Mouse (Mus musculus): Measurements from ENCODE around the gene Gm17324.

The Gm17324 gene

DNA sequence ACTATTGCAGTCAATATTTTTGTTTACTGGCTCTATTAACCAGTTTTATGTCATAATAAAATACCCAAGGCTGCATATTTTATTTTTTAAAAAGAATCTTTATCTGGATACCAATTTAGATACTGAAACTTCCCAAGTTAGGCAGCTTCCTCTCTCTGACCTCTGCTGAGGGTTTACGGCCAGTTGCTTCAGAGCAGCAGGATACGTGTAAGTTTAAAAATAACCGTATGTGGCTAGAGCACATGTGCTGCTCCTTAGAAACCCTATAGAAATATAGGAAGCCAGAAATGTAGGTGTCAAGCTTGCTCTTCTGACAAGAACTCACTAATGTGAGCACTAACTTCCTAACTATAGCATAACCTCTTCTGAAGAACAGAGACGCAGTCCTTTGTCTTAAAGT lies 14.8 kb upstream of the Gm17324 start:
- DNase-seq = no peak

DNA sequence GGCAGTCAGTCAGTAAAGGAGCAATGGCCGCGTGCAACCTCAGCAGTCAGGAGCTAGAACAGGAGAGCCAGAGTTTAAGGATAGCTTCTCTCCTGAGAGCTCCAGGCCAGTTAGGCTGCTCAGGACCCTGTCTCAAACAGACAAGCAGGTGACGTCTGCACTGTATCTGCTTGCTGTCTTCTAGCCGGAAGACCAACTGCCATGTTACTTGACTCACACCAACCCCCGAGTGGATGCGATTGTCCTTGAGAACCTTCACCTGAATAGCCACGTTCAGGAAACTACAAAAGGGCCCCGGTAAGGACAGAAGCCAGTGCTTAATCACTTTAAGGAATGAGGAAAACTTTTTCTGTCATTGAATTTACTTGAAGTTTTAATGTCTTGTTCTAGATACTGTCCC lies 8.4 kb upstream of the Gm17324 start:
- DNase-seq = no peak

DNA sequence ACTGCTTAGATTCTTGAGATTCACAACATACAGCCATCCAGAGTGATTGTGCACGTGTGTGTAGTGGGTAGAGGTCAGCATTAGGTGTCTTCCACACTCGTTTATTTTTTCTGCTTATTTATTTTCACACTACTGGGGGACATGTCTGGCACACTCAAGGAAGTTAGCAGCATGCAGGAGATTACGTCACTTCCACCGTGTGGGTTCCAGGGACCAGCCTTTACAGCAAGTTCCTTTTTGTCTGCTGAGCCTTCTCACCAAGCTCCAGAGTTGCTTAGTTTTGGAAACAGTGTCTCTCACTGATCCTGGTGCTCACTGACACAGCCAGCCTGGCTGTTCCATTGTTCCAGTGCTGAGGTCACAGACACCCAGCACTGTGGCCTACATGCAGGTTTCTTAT lies 2.8 kb upstream of the Gm17324 start:
- DNase-seq = no peak

DNA sequence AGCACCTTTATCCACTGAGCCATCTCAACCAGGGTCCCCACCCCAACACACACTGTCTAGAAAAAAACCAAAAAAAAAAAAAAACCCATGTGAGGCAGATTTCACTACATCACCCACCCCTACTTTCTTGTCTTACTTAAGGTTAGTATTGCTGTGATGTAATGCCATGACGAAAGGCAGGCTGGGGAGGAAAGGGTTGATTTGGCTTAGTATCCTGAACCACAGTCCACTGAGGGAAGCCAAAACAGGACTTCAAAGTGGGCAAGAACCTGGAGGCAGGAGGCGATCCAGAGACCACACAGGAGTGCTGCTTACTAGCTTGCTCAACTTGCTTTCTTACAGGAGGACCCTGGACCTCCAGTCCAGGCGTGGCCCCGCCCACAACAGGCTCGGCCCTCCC lies 1.8 kb upstream of the Gm17324 start:
- peak in 1 of 2 experiments; percentile 39 for DNase-seq

DNA sequence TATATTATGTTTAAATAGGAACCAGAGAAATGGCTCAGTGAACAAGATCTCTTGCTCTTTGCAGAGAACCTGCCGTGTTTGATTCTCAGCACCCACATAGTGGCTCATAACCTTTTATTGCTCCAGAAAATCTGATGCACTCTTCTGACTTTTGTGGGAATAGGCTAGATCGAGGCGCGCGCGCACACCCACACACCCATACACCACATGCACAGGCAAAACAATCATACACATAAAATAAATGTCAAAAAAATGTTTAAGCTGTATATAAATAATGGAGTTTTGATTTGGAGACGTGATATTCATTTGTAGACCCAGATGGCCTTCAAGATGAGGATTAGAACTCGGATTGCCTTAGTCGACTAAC lies 997 bp downstream of the Gm17324 start:
- no peak for DNase-seq

DNA sequence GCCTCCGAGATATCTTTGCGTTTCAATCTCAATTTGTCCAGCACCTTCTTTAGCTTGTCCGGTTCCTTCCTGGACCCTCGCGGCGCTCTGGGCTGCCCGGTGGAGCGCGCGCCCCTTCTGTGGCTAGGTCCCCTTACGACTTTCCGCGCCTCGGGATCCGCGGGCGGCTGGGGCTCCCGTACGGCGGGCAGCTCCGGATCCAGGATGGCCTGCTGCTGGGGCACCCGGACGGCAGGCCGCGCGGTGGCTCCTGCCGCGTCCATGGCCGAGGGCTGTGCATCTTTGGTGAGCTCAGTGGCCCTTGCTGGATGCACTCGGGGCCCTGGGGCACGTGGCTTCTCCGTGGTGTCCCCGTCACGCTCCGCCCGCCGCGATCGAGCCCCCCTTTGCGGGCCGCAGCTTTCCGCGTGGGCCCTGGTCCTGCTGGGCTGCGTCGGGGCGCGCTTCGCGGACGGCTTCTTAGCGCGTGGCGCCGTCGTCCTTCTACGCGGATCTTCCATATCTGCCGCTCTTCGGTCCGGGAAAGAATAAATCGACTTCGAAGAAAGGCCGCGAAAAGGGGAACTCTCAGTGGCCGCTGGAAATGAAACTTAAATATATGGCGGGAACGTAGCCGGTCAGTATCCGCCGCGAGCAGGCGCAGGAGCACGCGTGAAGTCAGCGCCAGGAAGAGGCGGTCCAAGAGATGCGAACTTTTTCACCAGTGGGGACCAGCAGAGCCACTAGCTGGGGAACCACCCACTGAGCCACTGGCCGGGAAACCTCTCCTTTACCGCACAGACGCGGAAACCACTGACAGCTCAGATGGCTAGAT lies 5.8 kb downstream of the Gm17324 start, which contains the start of gene Cgas:
Cgas (minus strand) TSS at position 659 of the 814 bp plus-strand sequence.
- DNase-seq = peak; percentile 67 to 79

DNA sequence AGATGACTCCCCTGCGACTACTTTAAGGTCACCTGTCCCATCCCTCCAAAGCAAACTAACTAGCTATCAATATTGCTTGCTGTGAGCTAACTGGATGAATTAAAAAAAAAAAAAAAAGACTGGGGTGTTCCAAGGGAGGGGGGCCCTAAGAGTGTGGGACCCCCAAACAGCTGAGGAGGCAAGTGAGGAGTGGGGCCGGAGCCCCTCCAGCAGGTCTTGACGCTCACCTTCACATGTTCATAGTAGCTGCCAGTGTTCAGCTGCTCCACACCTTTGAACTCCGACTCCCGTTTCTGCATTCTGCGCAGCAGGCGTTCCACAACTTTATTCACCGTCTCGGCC lies 6.4 kb downstream of the Gm17324 start:
- peak in 1 of 2 experiments; percentile 38 for DNase-seq

DNA sequence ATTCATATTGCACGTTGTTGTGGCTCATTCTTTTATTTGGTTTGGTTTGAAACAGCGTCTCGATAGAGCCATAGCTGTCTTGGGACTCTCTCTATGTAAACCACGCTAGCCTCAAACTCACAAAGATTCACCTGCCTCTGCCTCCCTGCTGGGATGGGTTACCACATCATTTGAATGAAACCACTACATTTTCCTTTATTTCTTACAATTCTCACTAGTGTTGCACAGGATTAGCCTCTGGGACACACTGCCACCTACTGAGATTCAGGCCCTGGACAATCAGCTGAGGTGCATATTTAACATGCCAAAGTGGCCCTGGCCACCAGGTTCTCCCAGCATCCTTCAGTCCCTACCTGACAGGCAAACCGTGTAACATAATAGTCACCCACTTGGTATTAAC lies 9.2 kb downstream of the Gm17324 start:
- peak in 1 of 2 experiments; percentile 37 for DNase-seq

DNA sequence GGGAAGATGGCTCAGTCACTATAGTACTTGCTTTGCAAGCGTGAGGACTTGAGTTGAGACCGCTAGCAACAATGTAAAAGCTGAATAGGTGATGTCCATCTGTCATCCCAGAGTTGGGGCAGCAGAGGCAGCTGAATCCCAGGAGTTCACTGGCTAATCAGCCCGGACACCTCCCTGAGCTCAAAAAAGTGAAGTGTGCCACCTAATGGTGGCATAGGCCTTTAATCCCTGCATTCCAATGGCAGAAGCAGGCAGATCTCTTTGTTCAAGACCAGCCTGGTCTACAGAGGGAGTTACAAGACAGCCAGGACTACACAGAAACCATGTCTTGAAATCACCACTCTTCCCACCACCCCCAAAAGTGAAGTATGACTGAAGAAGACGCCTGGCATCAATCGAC lies 16.1 kb downstream of the Gm17324 start:
- DNase-seq = no peak

DNA sequence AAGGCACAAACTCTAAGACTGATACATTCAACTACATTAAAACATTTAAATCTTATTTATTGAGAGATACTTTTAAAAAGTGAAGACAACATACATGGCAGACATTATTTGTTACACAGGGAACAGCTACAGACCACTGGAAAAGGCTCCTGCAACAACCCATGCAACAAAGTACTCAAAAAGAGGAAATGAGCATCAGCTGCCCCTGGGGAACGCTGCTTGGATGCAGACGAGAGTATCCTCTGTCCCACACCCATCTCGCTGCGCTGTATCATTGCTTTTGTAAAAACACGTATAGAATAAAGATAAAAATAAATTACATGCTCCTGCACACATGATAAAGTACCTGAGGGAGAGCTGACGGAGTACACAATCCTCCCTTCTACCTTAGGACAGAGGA lies 18.1 kb downstream of the Gm17324 start:
- DNase-seq = no peak

DNA sequence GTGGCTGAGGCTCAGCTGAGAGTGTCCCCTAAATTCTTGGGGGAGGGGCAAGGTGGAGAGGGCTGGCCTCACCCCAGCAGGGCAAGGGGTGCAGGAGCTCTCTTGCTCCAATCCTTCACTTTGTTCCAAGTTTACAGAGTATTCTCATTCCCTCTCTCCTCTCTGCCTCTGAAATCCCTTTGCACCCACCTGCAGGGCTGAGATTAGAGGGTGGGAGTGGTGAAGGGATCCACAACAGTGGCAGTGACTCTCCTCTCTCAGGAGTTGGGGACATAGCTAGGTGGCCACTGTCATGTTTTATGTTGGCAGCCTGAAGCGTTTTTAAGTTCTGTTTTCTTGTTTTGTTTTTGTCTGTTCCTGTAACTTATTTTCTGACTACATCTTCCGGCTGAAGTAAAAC lies 19.0 kb downstream of the Gm17324 start:
- no peak for DNase-seq

DNA sequence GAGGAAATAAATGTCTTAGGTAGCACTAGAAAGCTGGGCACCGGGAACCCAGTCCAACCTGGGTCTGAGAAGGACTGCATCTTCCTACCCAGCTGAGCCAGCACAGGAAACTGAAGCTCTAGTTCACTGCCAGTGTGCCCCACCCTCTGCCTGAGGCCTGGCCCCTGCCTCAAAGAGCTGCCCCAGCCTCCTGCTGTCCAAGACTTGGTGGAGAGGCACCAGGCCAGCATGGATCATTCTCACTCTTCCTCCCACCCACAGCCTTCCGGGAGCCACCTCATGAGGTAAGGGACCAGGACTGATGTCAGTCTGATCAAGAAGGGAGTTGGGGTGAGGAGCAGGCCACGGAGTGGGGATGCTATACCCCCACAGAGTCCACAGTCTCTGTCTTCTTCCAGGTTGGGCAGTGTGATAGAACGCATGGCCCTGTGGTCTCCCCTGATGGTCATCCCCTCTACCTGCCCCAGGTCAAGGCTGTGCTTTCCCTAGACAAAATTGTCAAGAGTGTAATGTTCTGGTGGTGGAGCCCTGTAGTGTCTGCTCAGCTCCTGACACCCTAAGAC lies 19.6 kb downstream of the Gm17324 start:
- DNase-seq = no peak

DNA sequence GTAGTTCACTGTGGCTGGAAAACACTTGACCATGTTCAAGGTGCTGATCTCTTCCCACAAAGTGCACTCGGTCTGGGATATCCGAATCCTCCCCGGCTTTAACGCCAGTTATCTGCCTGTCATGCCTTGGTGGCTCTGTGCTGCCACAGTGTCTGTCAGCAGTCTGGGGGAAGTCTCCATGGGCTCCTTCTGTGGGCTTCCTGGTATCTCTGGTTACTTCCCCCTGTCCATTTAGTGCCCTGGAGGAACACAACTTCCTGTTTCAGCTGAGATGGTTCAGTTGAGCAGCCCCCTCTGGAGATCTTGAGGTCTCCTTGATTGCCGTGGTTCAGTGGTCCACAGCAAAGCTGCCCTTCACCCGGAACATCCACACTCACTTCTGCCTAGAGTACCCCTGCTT lies 20.4 kb downstream of the Gm17324 start:
- no peak for DNase-seq

DNA sequence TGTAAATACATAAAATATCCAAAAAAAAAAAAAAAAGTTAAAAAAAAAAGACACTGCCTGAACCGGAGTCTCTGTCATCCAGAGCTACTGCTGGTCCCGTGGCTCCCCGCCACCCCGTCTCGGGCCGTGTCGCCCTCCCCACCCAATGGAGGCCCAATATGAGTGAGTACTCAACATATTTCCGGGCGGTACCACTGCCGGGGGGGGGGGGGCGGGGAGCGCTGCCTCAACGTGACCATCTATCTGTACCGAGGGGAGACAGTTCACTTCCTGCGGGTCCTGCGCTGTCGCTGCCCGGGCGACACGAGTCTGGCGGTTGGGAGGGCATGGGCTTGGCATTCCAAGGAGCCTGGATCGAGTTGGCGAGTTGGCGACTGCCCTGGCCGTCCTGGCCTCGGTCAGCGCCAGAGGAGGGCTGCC lies 21.2 kb downstream of the Gm17324 start:
- no peak for DNase-seq

DNA sequence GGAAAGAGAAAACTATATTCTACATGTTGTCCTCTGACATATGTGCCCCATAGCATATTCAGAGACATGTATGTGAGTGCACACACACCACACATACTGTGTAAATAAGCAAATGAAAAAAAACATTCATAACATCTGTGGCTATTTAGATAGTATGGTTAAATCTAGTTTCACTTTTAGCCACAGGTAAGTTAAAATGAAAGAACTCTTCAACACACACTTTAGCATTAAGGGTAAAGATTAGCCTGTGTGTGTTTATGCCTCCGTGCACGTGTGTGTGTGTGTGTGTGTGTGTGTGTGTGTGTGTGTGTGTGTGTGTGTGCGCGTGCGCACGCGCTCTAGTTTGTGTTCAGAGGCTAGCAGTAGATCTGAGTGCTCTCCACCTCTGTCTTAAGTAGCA lies 47.0 kb downstream of the Gm17324 start:
- DNase-seq = no peak

DNA sequence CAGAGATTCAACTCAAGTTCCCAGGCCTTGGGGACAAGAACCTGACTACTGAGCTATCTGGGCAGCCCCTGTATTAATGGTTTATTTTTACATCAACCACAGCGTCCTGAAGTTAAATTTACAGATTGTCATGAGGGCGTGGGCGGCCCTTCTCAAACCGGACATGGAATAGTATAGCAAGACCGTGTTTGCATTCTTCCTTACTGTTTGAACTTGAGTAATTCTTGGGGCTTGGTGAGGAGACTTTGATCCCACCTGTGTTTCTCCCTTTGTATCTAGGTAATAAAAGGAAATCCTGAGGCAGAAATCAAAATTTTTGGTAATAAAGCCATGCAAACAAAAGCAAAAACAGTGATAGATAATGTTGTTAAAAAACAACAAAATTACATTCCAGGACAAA lies 48.0 kb downstream of the Gm17324 start:
- no peak for DNase-seq
